ENCODE assay signal across 11 mouse cellular contexts in the genomic region with DNA sequence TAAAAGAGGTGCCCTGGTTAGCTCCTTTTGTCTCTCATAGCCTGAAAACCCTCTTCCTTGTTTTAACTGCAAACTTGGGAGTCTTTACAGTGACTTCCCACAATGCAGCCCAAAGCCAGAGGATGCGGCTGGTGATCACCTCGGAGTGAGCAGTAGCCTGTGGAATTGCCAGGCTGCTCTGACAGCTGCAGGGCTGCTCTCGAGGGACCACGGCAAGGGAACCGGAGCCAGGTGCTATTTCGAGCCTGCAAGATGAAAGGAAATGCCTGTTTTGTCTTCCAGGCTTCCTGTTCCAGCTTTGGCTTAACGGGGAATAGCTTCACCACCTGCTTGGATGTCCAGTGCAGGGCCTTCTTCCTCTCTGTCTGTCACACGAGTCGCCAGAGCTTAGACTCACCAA.
DNase-seq lines count a peak whose midpoint lies in the region; ATAC-seq and TF ChIP-seq lines count a peak whose summit lies in the region.
"Had no signal": no experiment of that assay in that cellular context is flagged by ENCODE, and none has a peak within 500 bp of the region (broad histone marks: within the 10 kb centered on the region; RNA-seq: fewer than 3 reads in every experiment).

No protein-coding gene starts in this region.

- TF ChIP-seq CTCF in heart, postnatal 0 days (IDR thresholded peaks at IDR 0.05; ENCODE audit: low read depth) = no peak

- H3K4me3 ChIP-seq in heart, postnatal 0 days (ENCODE audit: low read depth, low read length) = no peak overlapping the region
- no peak overlapping the region for H3K4me3 ChIP-seq in forebrain, embryonic 12.5 days (replicated peaks)
- H3K4me3 ChIP-seq in hindbrain, embryonic 15.5 days = no peak overlapping the region
- H3K4me3 ChIP-seq in myocyte = no peak overlapping the region
- H3K4me3 ChIP-seq in intestine, embryonic 15.5 days (replicated peaks) = no peak overlapping the region

- peaks cover 5% of the 10 kb centered on the region; the same call in 1 of the 2 replicates for H3K36me3 ChIP-seq in heart, postnatal 0 days (replicated peaks; ENCODE audit: control insufficient read depth, insufficient read depth, low read length)
- H3K36me3 ChIP-seq in forebrain, embryonic 12.5 days (replicated peaks) = peaks cover 7% of the 10 kb centered on the region
- peaks cover 2% of the 10 kb centered on the region; the same call in 1 of the 2 replicates for H3K36me3 ChIP-seq in hindbrain, embryonic 15.5 days
- no peaks in the 10 kb centered on the region for H3K36me3 ChIP-seq in myocyte (ENCODE audit: control insufficient read depth, insufficient read depth)
- peaks cover 7% of the 10 kb centered on the region for H3K36me3 ChIP-seq in intestine, embryonic 15.5 days

- H3K4me1 ChIP-seq in heart, postnatal 0 days (ENCODE audit: control insufficient read depth, insufficient read depth) = no peaks in the 10 kb centered on the region
- H3K4me1 ChIP-seq in forebrain, embryonic 12.5 days = peaks cover 35% of the 10 kb centered on the region
- peaks cover 37% of the 10 kb centered on the region for H3K4me1 ChIP-seq in hindbrain, embryonic 15.5 days (replicated peaks)
- H3K4me1 ChIP-seq in intestine, embryonic 15.5 days (replicated peaks) = no peaks in the 10 kb centered on the region

- DNase-seq in heart, postnatal 0 days (ENCODE audit: low spot score) = no peak
- DNase-seq in heart, postnatal 36 days = no peak
- DNase-seq in urinary bladder, adult 18-20 months (ENCODE audit: low spot score in 2 of 2) = no peak
- DNase-seq in left cerebral cortex, adult 11 months (ENCODE audit: low spot score) = no peak
- DNase-seq: cerebellum, adult 18-20 months; kidney, adult 11 months; lung, postnatal 4 days had no signal

- no peaks in the 10 kb centered on the region for H3K79me2 ChIP-seq in myocyte (ENCODE audit: control insufficient read depth, insufficient read depth)

- no peaks in the 10 kb centered on the region for H3K27me3 ChIP-seq in heart, postnatal 0 days (ENCODE audit: control insufficient read depth, insufficient read depth, low read length)
- no peaks in the 10 kb centered on the region for H3K27me3 ChIP-seq in forebrain, embryonic 12.5 days
- no peaks in the 10 kb centered on the region for H3K27me3 ChIP-seq in hindbrain, embryonic 15.5 days
- H3K27me3 ChIP-seq in myocyte (ENCODE audit: control insufficient read depth, insufficient read depth, insufficient read length) = no peaks in the 10 kb centered on the region
- H3K27me3 ChIP-seq in intestine, embryonic 15.5 days (replicated peaks) = no peaks in the 10 kb centered on the region

- H3K4me2 ChIP-seq in heart, postnatal 0 days (ENCODE audit: low read depth, low read length) = no peak overlapping the region
- no peak overlapping the region for H3K4me2 ChIP-seq in forebrain, embryonic 12.5 days
- no peak overlapping the region for H3K4me2 ChIP-seq in hindbrain, embryonic 15.5 days
- no peak overlapping the region for H3K4me2 ChIP-seq in myocyte (ENCODE audit: low read depth)
- H3K4me2 ChIP-seq in intestine, embryonic 15.5 days (replicated peaks) = no peak overlapping the region

- no peak for TF ChIP-seq EP300 in heart, postnatal 0 days (IDR thresholded peaks at IDR 0.05; ENCODE audit: low read depth)

- no peak overlapping the region for H3K9ac ChIP-seq in heart, postnatal 0 days (replicated peaks; ENCODE audit: low read depth, low read length)
- H3K9ac ChIP-seq in forebrain, embryonic 12.5 days = no peak overlapping the region
- no peak overlapping the region for H3K9ac ChIP-seq in hindbrain, embryonic 15.5 days
- H3K9ac ChIP-seq in intestine, embryonic 15.5 days = no peak overlapping the region

- no peak overlapping the region for H3ac ChIP-seq in myocyte (ENCODE audit: control insufficient read depth, insufficient read length)

- H3K27ac ChIP-seq in heart, postnatal 0 days (ENCODE audit: low read depth) = no peak overlapping the region
- H3K27ac ChIP-seq in forebrain, embryonic 12.5 days = peak overlapping the region; percentile 69
- H3K27ac ChIP-seq in hindbrain, embryonic 15.5 days (replicated peaks) = peak overlapping the region; percentile 68
- H3K27ac ChIP-seq in intestine, embryonic 15.5 days = no peak overlapping the region

- peaks cover 10% of the 10 kb centered on the region for H3K9me3 ChIP-seq in heart, postnatal 0 days (replicated peaks; ENCODE audit: control insufficient read depth, low read length)
- H3K9me3 ChIP-seq in forebrain, embryonic 12.5 days = peaks cover 2% of the 10 kb centered on the region
- no peaks in the 10 kb centered on the region for H3K9me3 ChIP-seq in hindbrain, embryonic 15.5 days
- H3K9me3 ChIP-seq in intestine, embryonic 15.5 days = peaks cover 1% of the 10 kb centered on the region; the same call in 1 of the 2 replicates

- intact Hi-C loops in heart, postnatal 36 days (cut with DNase I) = no loop called here

- ATAC-seq in heart, postnatal 0 days (ENCODE audit: insufficient read depth, low read depth) = 0 out of 2 replicates have a peak, but pooled peaks have one; percentile 27
- ATAC-seq in forebrain, embryonic 12.5 days (ENCODE audit: low FRiP score) = 0 out of 2 replicates have a peak, but pooled peaks have one; percentile 40
- no peak for ATAC-seq in hindbrain, embryonic 15.5 days (ENCODE audit: low FRiP score, low read depth)
- no peak for ATAC-seq in intestine, embryonic 15.5 days

- TF ChIP-seq POLR2A in myocyte (IDR thresholded peaks at IDR 0.05; ENCODE audit: insufficient read length, low read depth) = no peak

- 22% methylated on average over 9 of the region's 9 CpGs for WGBS in heart, postnatal 0 days
- WGBS in forebrain, embryonic 12.5 days = 64% methylated on average over 9 of the region's 9 CpGs
- 31% methylated on average over 9 of the region's 9 CpGs for WGBS in hindbrain, embryonic 15.5 days
- WGBS in intestine, embryonic 15.5 days = 46% methylated on average over 9 of the region's 9 CpGs

TF ChIP-seq in myocyte, 11 proteins besides CTCF, POLR2A, EP300 and RAD21:
- TF ChIP-seq MYOG (IDR thresholded peaks at IDR 0.05; ENCODE audit: control insufficient read depth in 1 of 3, insufficient read depth in 1 of 3, insufficient read length in 2 of 3, low read depth in 2 of 3) = peak; percentile 7 to 90 (median 90)
- TF ChIP-seq MYOD1 (IDR thresholded peaks at IDR 0.05; ENCODE audit: control insufficient read depth in 1 of 3, insufficient read length in 2 of 3, low read depth in 2 of 3) = peak in 2 of 3 experiments; percentile 94 to 95
- TF ChIP-seq MAX (IDR thresholded peaks at IDR 0.05; ENCODE audit: low read depth) = no peak

Comparison
In these comparisons a context has a peak if more than half of its experiments do, and no peak if none do; other contexts are left out.
1. ATAC-seq: peak in heart, postnatal 0 days (single experiment) and forebrain, embryonic 12.5 days (single experiment); none in hindbrain, embryonic 15.5 days (single experiment) and intestine, embryonic 15.5 days (single experiment).
2. H3K27ac ChIP-seq: peak in forebrain, embryonic 12.5 days (single experiment) and hindbrain, embryonic 15.5 days (single experiment); none in heart, postnatal 0 days (single experiment) and intestine, embryonic 15.5 days (single experiment).